Mouse (Mus musculus) layer of hippocampus, adult 9-11 months (tissue): ENCODE measurements around the gene Rorc.

ENCODE experiments used
- DNase-seq: peaks from one replicate; pipeline ENCODE4 v3.0.0; 2022

The Rorc gene

DNA sequence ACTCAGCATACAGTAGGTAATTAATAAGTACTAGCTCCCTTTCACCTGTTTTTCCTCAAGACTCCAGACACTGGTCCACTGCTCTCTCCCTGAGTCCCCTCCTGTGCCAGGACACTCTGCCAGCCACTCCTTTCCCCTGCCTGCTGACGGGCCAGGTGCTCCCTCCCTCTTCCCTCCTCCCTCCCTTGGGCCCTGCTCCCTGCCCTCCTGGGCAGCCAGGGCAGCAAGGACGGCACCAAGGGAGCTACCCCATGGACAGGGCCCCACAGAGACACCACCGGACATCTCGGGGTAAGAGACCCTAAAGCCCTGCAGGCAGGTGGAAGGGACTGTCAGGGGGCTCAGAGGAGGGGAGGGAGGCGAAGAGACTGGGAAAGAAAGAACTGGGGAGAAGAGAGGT lies at the start of gene Rorc:
TSS of gene Rorc (plus strand) at position 154 of the 400 bp plus-strand sequence.
- DNase-seq, result no peak

DNA sequence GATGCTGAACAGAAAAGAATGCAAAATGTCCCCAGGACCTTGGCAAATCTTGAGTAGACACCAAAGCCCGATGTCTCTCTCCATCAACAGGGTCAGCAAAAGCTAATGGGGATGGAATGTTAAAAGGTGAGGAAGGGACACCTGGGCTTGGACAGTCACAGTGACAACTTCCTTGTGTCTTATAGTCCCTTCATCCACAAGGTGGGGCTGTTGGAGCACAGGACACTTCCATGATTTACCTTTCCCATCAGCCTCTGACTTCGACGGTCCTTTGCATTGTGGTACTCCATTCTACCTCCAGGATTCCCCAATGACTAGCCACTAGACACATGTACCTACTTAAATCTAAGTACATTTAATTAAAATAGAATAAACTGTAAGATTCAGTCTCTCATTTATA lies 43.9 kb upstream of the Rorc start:
- no peak for DNase-seq

DNA sequence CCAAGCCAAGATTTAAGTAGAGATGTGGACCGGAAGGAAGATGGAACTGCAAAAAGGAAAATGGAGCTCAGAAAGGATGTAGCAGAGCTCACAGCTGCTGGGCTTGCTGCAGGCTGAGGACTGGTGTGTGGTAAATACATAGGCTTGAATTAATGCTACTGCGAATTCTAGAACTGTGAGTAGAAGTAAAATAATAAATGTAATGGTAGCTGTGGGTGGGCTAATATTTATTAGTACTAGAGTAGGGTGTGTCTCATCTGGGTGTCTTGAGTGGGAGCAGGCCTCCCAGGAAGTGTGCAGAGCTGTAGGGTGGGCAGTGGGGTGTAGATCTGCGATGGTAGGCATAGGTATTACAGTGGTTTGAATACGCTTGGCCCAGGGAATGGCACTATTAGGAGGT lies 38.2 kb upstream of the Rorc start:
- DNase-seq, result no peak

DNA sequence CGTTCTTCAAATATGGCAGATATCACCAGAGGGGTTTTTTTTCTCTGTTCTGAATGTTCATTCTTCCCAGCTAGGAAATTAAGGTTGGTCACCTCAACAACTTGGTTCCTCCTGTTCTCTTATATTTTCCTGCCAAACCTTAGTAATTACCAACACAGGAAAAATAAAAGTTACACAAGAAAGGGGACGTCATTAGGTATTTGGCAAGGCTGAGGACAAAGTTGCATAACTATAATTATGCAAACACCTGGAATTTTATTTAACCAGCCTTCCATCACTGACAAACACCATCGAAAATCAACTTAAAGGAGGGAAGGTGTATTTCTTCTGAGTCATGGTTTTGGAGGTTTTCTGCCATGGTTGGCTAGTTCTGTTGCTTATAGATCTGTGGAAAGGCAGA lies 34.1 kb upstream of the Rorc start:
- no peak for DNase-seq

DNA sequence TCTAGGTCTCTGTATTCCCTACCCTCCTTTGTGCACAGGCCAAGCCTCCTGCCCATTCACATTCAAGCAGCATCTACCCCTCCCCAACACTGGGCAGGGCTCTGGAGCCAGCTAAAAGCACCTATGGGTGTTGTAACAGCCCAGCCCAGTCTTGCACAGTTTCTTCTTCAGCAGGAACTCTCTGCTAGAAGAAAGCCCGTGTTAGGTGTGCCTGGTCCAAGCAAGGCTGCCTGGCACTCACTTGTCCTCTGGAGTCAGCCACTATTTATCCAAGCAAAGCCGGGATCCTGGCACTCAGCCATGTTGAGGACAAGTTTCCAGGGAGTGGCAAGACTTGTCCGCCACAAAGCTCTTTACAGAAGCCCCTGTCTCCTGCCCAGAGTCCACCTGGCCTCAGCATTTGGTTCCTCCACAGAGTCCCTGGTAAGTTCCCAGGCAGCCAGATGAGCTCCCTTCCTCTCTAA lies 30.6 kb upstream of the Rorc start, which contains the start of gene Them5:
TSS of gene Them5 (plus strand) at position 141 of the 464 bp plus-strand sequence.
- no peak for DNase-seq

DNA sequence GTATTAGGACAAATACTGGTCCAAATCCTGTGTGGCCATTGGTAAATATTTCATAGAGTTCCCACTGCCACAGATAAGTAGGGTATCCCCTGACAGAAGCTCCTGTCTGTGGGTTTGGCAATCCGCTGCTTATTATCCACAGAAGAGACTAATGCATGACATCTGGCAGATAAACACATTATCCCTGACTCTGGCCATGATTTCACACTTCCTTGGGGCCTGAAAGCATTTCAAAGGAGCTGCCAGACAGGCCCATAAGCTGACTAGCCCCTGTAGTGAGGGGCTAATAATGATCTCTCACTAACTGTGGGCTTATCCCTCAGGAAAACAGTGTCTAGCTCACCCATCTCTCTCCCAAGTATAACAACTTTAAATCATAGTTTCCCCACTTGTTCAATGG lies 30.0 kb upstream of the Rorc start:
- DNase-seq, result no peak

DNA sequence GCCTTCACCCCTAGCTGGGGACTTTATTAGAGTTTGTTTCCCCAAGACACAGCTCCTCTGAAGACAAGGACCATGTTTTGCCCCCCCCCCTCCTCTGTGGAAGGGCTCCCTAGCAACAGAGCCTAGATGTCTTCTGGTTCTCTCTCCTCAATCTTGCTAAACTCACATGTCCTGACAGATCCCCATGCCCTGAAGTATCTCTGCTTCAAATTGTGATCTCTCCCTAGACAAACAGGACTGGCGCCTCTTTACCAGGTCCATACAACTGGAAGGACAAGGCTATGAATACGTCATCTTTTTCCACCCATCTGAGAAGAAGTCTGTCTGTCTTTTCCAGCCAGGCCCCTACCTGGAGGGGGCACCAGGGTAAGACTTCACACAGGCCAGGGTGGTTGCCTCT lies 28.4 kb upstream of the Rorc start:
- DNase-seq, result no peak

DNA sequence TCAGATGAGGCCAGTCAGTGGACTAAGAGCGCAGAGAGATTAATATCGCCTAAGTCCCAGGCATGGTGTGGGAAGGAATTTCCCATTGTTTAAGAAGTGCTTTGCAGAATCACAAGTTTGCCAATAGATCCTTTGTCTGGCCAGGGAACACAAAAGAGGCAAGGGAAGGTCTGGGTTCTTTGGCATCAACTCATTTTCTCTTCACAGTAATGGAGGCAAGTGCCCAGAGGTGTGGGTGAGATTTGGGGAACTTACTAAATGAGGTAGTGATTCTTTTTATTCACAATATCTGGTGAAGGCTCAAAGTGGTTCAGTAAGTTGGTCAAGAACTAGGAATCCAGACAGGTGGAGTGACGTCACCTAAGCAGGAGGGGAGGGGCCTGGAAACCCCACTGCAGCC lies 27.7 kb upstream of the Rorc start:
- DNase-seq, result no peak

DNA sequence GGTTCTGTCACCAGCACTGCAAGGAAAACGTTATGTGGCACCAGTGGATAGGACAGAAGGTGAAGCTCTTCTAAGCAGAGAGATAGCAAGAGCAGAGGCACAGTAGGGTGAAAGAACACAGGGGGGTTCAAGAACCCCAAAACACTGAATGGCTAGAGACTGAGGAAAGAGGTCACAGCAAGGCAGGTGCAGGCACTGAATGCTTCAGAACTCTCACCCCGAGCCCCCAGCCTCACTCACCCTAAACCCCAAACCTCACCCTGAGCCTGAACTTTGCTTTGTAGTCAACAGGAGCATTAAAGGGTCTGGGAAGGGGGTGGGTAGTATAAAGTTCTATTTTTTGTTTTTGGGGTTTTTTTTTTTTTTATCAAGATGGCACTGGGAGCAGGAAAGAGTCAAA lies 24.4 kb upstream of the Rorc start:
- no peak for DNase-seq

DNA sequence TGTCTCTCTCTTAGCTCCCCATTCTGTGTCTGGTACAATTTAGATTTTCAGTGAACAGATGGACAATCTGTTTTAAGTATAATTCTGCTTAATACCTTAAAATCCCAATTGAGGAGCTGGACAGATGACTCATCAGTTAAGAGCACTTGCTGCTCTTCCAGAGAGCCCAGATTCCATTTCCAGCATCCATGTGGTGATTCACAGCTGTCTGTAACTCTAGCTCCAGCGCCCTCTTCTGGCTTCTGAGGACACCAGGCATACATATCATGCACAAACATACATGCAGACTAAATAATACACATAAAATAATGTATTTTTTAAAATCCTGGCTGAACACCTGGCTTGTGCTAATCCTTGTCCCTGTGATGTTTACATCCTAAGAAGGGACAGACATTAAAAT lies 11.8 kb upstream of the Rorc start:
- DNase-seq, result peak; percentile 61

DNA sequence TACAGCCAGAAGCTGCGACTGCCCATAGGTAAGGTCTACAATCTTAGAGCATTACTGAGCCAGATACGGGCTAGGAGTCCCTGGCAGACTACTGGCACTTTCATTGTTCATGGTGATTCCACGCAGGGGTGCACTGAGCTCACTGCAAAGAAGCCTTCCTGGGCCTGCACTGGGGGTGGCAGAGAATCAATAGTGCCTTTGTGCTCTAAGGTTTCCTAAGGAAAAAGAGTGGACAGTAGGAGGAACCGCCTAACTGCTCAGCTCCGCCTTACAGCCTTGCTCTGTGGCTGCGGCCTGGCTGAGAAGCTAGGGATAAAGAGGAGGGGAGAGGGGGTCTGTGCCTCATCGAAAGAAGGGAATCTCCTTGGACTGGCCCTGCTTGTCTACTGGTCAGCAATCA lies 10.5 kb upstream of the Rorc start, which contains the start of gene C2cd4d:
TSS of gene C2cd4d (plus strand) at position 301 of the 400 bp plus-strand sequence.
- no peak for DNase-seq

DNA sequence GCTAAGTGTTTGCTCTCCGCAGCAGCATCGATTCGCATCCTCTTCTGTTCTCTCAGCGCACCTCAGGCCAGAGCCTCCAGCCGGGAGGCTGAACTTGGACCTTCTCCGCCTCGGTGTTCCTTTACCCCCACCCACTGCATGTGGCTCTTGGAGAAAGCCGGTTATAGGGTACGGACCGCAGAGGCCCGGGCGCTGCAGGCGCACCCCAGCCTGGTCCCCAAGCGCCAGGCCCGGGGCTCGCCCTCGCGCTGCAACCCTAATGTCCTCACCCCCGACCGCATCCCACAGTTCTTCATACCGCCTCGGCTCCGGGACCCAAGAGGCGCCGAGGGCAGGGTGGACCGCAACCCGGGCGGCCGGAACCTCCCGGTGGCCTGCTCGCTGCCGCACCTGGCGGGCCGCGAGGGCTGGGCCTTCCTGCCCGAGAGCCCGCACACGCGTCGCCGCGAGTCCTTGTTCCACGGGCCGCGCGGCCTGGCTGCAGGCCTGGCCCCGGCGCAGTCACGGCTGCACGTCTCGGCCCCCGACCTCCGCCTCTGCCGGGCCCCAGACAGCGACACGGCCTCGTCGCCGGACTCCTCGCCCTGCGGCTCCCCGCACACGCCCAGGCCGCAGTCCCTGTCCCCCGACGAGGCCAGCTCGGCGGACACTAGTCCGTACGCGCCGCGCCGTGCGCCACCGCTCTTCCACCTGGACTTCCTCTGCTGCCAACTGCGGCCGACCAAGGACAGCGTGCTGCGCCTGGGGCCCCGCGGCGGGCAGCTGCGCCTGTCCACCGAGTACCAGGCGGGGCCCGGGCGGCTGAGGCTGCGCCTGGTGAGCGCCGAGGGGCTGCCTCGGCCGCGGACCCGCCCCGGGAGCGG lies 9.1 kb upstream of the Rorc start:
- DNase-seq, result no peak

DNA sequence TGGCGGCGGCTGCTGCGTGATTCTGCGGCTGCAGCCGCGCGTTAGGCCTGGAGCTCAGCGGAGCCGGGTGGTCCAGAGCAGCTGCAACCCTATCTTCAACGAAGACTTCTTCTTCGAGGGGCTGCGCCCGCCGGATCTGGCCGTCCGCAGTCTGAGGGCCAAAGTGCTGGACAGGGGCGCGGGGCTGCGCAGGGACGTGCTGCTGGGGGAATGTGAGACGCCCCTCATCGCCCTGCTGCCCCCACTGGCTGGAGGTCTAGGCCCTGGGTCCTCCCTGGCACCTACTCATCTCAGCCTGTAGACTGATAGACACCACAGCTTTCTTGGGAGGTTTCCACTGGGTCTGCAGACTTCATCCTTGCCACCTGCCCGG lies 8.5 kb upstream of the Rorc start:
- DNase-seq, result no peak

DNA sequence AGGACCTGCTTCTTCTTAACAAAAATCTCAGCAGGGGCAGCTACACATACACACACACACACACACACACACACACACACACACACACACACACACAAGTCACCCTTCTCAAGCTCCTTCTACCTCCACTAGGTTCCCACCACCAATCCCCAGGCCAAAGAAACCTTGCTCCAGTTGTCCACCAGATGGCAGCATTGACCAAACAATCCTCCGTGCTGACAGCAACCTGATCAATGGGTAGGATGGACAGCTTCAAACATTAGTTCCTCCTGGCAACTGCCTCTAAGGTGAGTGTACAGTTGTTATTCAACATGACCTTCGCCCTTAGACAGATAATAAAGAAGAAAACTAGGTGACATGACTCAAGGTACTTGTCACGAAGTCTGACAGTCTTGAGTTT lies 5.8 kb upstream of the Rorc start:
- peak; percentile 59 for DNase-seq

DNA sequence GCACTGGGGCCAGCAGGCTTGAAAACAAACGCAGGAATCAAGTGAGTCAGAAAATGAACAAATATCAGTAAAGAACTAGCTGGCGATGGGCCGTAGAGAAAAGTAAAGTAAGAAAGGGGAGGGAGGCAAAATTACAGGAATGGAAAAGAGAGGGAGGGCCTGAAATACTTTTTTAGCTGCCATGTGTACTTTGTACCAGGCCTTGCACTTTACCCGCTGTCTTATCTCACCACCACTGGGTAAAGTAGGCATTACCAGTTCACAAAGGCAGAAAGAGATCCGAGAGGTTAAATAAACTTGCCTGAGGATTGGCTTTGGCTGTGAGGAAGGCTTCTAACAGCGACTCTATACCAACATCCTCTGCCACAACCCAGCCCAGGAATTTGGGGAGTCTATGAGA lies 5.1 kb upstream of the Rorc start:
- DNase-seq, result no peak

DNA sequence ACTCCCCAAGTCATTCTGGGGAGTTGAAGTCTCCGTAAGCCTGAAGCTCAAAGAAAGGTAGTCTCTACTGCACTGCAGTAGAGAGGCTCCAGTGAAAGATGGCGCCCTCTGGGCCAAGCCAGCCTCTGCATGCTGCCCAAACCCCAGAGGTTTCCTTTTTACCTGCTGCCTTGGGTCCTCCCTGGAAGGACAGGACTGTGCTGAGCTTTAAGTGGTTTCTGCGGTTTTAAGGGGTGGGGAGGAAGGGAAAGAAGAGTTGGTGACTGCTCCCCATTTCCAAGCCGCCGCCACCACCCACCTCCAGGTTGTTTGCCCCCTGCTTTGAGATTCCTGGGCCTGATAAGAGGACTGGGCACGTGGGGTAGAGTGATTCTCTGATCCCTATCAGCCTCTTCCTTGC lies 4.0 kb upstream of the Rorc start:
- no peak for DNase-seq

DNA sequence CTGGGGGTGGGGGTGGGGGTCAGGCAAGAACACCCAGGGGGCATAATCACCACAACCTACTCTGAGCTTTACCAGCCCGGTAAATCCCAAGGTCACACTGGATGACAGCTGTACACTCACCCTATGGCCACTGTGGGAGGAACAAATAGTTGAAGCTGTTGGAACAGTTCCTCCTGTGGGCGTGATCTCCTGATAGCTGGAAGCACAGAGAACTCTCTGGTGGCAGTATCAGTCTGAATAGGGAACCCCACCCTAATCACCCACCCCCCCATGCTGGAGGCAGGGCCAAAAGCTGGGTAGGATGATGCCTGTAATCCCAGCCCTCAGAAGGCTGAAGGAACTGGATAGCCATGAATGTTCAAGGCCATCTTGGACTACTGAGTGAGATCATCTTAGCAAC lies 2.9 kb upstream of the Rorc start:
- no peak for DNase-seq

DNA sequence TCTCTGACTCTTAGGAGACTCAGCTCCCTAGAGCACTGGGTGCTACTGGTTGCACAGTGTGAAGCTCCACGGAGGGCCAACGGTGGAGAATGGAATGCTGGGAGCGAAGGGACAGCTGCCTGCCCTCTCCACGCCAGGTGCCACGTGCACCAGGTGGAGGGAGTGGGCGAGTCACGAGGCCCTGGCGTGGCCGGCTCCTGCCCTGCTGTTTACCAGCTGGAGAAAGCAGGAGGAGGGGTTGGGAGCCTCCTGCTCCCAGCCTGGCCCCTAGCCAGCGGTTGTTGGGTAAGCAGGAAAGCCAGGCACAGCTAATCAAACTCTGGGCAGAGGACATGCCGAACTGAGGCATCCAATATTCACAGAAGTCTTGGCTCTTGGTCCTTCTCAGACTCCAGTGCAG lies 957 bp upstream of the Rorc start:
- DNase-seq, result peak; percentile 63

DNA sequence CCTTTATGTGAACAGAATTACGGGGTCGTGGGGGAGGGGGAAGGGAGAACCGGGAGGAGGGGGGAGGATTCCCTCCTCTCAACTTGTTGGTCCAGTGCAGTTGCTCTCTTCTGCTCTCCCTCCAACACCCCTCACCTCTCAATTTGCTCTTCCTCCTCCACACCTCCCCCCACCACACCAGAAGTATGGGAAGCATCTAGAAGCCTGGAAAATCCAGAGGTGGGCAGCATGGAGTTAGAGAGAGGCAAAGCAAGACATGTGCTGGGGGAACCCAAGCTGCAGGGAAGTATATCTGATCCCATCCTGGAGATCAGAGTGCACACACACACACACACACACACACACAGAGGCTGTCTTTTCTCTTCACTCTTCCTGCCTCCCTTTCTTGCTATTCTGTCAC lies 556 bp upstream of the Rorc start:
- no peak for DNase-seq

DNA sequence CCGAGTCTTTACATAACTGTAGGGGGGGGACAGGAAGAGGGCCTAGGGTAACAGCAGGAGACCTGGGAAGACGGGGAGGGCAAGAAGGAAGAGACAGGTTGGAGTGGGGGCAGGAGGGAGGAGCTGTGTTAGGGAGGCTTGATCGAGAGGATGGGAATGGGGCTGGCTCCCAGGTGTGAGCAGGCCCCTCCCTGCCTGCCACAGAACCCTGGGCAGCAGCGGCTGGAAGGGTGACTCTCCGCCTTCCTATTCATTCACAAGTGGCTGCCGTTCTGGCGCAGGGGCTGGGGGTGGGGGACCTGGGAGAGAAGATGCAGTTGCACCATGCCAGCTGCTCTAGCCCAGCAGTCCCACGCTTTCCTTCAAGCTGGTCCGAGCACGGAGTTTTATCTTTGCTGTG lies 496 bp downstream of the Rorc start:
- DNase-seq, result no peak

DNA sequence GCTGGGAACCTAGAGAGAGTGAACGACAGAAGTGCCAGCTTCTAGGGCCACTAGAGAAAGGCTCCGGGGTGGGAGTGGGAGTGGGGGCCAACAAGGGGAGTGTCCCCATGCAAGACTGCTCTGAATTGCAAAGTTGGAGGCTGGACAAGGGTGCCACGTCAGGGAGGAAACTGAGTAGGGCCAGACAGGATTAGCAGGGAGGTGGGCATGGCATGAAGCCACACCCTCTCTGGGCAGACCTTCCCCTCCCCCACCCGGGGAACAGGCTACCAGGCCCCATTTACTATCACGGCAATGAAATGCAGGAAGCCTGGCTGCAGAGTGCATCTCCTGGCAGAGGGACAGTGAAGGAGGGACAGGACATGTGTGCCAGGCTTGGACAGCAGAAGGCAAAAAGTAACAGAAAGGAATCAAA lies 1.0 kb downstream of the Rorc start:
- no peak for DNase-seq

DNA sequence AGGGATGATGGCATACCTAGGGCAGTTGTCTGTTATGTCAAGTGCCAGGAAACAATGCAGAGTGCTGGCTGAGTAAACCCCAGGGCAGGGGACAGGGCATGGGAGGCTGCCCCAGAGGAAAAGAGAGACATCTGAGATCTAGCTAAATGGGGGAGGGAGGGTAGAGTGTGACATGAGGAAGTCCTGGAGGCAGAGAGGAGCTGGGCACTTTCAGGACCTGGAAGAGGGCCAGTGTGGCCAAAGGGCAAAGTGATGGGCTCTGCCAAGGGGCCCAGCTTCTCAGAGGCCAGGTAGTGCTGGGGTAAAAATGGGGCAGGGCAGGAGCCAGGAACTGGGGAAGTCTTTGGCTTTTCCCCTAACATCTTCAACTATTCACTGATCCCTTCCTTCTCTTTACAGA lies 2.0 kb downstream of the Rorc start:
- no peak for DNase-seq

DNA sequence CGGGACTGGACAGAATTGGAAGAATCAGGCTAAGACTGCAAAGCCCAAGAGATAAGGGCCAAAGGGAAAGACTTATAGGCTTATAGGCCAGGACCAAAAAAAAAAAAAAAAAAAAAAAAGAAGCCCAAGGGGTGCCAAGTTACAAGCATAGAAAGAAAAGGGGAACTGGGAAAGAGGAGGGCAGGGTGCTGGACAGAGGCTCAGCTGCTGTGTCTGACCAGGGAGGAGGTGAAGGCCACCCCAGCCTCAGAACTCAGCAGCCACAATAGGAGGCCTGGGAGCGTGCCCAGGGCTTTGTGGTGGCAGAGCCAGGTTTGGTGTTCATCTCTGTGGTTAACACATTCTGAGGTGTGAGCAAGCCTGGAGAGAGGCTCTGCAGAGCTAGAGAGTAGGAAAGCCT lies 2.6 kb downstream of the Rorc start:
- no peak for DNase-seq

DNA sequence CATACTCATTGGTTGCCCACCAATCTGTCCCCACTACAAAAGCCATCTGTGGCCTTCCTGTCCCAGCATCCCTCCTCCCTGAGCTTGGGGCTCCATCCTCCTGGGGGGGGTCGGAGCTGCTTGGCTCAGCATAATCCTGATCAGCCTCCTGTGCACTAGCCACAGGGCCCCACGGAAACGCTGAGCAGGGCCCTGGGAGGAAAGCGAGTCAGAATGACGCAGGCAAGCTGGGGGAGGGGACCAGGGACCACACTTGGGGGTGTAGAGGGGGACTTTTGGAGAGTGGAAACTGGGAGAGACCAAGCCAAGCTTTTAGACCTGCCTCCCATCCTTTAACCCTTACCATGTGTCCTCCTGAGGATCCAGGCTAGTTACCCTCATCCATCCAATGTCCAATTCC lies 3.3 kb downstream of the Rorc start:
- no peak for DNase-seq
